Mouse (Mus musculus): ENCODE data around the gene Bcar3.

The Bcar3 gene

DNA sequence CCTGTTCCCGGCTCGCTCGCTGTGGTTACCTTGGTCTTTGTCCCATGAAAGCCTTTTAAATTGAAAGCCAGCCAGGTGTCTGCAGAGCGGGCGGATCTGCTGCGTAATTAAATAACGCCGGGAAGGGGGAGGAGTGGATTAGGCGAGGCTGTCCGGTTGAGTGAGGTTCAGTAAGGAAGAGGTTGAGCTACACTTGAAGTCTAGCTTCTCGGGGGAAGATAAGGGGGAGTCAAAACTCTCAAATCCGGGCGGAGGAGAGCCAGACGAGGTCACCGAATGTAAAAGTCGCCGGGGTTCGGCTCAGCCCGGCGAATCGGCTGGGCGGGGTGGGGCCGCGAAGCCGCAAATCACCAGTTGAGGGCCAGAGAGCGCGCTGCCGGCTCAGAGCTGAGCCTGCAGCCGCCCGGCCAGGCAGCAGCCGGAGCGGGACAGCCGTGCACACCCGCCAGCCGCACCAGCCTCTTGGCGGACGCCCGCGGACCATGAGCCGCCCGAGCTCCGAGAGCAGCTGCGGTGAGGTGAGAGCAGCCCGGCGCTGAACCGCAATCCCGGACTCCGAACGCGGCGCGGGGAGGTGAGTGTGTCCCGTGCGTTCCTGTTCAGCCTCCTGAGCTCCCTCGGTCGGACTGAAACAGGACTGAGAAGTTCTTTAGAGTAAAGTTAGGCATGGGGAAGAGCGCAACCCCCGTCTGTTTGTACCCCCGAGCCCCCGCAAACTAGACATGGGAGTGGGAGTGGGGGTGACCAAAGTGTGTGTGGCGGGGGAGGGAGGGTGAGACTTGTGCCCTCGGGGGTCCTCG is 125.9 kb downstream of the Bcar3 start:
- peak; percentile 48 to 74 for DNase-seq (ENCODE audit: low spot score in 2 of 2)

DNA sequence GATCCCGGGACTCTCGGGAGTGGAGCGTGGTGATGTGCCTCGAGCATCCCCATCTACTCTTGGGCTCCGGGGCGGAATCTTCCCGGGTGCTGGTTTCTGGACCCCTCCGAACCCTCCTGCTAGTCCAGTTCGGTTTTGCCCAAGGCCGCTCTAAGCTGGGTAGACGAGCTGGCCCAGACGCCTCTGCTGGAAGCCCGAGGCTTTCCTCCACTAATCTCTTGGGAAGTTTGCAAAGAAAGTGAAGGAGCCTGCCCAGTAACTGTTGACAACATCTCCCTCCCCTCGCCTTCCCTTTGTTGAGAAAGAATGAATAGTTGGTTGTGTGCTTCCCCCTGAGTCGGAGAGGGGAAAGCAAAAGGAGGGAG is 126.5 kb downstream of the Bcar3 start:
- DNase-seq (ENCODE audit: low spot score in 2 of 2) = no peak

DNA sequence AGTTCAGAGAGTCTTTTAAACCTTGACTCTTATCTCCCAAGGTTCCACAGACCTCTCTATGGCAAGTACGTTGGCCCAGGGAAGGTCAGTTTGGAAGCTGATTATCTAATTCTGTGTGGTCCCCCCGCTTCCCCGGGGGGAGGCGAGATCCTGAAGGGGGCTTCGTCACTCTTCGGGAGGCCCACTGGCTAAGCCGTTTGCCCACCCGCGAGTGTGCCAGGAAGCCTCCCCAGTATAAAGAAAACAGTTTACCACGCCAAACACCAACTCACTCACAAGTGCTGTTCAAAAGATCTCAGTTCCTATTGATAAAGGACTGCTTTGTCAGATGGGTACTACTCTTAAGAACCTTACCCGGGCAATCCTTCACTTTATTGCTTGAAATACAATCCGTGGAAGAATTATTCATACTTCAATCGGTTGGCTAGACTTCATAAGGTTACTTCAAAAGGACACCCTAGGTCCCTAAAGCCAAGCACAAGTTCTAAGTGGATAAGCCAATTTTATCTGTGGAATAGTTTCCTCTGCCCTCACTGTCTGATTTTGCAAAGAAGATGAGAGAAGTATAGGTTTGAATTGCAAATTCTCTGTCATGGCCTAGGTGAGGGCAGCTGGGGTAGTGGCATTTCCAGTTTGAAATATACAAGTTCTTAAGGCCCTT is 127.2 kb downstream of the Bcar3 start:
- DNase-seq (ENCODE audit: low spot score in 2 of 2) = no peak

DNA sequence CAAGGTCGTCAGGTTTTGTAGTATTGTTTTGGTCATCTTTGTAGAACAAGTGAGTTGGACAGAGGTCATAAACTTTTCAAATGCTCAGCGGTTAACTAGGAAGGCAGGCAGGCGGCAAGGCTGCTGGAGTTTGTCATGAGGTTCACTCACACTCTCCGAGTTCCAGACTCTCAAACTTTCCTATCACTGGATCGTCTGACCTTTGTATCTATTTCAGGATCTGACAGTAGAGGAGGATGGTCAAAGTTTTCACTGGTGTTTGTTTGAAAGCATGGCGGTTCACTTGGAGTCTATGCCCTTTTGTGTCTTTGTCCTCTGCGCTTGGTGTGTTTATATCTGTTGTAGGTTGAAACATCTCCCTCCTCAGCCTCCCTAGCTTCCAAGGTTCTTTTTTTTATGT is 127.9 kb downstream of the Bcar3 start:
- no peak for DNase-seq (ENCODE audit: low spot score in 2 of 2)

DNA sequence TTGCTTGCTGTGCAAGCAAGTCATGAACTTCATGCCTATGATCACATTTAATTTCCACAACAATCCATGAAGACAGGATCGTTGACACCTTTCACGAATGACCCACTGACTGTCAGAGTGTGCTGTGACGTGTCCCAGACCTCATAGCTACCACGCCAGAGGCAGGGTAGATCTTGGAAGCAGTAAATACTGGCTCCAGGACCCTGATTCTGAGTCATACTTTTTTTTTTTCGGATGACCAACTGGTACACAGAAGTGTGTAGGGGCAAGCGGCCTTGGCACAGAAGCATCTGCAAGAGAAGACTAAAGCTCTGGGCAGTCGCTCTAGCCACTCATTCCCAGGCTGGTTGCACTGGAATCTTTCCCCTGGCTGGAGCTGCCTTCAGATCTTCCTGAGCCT is 128.3 kb downstream of the Bcar3 start:
- DNase-seq (ENCODE audit: low spot score in 2 of 2) = no peak

DNA sequence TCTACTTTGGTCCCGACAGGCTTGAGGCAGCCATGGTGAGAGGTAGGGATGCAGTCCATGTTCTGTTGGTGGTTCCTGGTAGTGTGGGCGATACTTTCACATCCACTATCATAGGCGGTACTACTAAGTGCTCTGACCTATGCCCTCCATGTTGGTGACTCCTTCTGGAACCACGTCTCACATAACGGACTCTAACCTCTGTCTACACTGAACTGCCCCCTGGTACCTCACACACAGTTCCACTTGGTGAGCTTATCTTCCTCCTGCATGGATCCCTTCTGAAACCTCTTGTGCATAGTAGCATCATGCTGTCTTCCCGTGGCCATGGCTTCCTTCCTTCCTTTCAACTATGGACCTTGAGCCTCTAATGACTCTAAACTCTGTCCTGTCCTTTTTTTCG is 129.7 kb downstream of the Bcar3 start:
- no peak for DNase-seq (ENCODE audit: low spot score in 2 of 2)

DNA sequence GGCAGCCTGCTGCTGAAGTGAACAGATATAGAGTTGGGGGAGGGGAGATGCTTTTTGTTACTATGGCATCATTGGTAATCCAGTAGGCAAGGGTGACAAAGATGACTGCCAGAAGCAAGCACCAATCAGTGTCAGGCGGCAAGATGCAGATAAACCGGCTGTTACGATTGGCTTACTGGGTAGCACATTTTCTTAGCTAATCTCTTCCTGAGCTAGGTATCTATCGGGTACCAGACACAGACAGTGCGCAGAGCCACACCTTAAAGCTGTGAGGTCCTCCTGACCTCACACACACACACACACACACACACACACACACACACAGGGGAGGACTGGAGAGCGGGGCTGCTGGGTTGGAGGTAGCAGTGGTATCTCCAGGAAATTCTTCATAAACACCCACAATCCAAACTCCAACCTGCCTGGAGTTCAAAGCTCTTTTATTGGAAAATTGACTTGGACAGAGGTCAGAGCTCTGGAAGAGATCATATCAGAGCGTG is 134.4 kb downstream of the Bcar3 start:
- no peak for DNase-seq (ENCODE audit: low spot score in 2 of 2)

DNA sequence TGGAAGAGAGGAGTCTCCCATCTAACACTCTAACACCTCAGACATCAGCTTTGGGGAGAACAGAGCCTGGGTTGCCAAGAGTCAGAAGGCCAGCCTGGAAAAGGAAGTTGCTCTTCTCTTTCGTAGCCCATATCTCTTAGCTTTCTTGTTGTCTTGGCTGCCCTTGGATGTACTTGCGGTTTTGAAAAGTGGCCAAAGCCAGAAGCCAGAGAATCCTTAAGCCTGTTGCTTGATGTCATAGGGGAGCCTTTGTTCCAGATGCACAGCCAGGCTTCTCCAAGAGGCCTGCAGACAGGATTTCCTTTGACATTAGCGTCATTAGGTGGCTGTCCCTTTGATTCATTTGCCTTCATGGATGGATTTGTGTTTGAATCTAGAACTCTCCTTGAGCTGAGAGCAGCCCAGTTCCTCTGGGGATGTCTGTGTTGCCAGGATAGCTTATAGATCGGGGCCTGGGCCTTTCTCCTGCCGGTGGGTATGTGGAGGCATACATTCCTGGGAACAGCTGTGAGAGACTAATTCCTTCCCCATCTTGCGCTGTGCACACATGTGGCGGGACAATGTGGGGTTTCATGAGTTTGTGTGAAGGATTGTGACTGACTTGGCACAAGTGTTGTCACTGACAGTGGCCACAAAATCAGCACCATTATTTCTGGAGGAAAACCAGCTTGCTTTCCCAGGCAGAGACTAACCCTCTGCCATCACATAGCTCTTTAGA is 137.0 kb downstream of the Bcar3 start:
- DNase-seq (ENCODE audit: low spot score in 2 of 2) = no peak

DNA sequence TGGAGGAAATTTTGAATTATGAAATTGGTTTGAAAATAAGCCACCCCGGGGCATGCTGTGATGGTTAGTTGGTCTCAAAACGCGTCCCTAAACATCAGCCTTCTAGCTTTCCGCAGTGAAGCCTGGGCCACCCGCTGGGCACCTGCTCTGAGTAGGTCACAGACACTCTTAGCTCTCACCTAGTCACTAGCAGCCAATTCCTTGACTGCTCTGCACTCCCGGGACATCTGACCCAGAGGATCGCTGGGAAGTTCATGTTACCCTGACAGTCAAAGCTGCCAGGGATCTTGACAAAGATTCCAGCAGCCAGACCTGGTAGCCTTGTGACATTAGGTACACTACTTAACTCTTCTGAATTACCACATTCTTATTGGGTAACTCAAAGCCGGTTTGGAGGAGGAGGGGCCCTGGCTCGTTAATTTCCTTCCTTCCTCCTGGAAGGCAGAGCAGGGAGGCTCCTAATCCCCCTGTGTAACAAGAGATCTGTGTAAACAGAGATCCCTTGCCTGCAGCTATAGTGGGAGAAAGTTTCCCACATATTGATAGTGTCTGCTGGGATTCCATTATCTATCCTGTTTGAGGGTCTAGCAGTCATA is 139.0 kb downstream of the Bcar3 start:
- DNase-seq (ENCODE audit: low spot score in 2 of 2) = no peak

DNA sequence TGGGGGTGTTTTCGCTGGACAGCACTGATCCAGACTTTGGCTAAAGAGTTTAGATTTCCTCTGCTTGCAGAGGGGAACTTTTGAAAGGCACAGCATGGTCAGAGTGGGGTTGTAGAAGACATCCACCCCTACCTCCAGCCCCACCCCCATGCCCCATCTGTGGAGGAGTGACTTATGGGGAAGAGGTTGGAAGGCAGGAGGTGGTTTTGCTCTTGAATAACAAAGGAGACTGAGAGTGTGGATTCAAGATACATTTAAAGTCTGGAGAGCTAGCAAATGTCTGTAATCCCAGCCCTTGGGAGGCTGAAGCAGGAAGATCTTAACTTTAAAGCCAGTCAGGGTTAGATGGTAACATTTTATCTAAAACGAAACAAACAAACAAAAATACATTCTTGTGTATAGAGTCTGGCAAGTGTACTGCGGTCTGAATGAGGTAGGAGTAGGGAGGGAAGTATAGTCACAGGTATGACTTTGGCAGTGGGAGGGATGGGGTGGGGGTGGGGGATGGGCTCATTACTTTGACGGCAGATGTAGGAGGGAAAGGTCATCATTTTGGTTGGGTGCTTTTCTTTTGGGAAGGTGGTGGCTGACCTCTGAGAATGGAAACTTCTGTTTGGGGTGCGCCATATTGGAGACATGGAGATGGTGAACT is 140.2 kb downstream of the Bcar3 start:
- DNase-seq (ENCODE audit: low spot score in 2 of 2) = no peak

DNA sequence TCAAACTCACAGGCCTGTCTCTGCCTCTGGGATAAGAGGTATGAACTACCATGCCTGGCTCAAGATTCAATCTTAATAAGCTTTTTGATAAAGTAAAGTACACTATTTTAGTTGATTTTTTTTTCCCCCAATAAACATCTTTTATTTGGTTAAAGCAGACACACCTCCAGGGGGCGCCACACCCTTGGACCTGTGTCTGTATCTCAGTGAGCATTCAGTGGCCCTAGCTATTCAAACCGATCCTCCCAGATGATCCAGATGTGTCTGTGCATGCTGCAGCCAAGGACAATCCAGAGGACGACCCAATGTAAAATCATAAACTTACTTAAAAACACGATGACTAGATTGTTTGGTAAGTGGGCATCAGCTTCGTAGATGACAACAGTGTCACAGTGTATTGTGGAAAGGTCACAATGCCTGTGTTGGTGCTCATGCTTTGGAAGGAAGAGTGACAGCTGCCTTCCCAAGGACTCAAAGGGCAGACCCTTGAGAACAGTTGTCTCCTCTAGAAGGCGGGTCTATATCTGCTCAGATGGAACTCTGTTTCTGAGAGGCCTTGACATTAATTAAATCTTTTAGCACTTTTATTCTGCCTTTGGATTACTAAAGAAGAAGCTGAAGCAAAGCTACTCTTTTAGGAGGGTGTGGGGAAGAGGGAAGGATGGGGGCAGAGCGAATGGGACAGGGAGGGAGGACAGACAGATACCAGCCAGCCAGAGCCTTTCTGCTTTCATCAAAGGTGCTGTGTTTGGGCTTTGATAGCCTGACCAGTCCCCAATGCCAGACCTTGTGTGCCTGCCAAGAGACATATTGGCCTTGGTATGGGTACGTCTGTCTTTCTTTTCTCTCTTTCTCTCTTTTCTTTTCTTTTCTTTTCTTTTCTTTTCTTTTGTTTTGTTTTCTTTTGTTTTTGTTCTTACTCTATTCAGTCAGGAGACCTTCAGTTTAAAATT is 141.3 kb downstream of the Bcar3 start:
- no peak for DNase-seq (ENCODE audit: low spot score in 2 of 2)

DNA sequence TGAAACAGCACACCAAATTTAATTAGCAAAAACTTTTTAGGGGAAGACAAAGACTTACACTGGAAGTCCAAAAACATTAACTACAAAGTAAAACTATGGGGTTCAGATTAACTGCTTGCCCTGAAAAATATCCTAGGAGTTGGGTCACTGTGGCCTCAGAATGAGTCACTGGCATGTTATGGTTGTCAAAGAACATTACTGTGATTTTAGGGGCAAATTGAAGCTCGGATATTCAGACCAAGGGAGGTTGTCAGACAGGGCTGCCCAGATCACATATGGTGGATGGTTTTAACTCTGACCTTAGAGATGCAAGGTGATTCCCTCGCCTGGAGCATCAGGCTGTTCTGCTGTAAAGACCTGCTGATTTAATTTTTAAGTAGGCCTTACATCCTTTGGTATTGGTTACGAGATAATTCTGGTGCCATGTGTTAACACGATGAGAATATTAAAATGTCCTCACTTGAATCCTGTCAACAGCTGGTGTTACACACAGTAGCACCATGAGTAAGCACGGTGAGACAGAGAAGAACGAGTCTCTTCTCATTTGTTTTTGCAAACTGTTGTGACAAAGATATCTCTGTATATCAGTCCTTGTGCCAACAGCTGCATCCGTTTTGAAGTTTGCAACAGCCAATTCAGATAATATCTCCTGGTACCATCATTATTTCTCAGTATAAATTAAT is 144.3 kb downstream of the Bcar3 start:
- no peak for DNase-seq (ENCODE audit: low spot score in 2 of 2)

DNA sequence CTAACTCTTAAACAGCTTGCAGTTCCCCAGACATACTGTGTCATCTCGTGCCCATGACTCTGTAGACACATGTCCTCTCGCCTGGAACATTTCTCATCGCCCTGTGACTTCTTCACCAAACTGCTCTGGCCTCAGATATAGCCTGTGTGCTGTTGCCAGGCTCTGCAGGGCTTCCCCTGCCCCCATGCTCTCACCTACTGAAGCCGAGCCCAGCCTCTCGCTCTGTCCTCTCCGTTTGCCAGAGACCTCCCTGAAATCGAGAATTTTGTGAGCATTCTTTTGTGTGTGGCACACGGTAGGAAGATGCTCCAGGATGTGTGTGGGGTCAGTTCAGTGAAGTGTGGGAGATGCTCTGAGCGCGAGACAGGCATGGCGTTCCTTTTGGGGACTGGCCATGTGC is 151.8 kb downstream of the Bcar3 start:
- no peak for DNase-seq (ENCODE audit: low spot score in 2 of 2)

DNA sequence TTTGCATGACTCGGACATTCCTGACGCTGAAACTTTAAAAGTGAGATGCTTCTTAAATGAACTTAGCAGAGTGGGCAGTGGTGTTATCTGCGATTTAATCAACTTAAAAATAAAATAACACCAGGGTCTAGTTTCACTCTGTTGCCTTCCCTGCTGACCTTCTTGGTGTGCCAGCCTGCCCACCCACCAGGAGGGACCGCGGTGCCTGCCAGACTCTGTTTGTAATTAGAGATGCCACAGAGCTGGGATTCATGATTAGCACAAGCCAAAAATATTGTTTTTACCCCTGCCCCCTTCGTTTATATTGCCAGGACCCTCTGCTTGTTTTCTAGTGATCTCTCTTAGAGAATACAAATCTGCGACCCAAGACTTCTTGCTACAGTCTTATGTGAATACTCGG is 152.7 kb downstream of the Bcar3 start:
- no peak for DNase-seq (ENCODE audit: low spot score in 2 of 2)

DNA sequence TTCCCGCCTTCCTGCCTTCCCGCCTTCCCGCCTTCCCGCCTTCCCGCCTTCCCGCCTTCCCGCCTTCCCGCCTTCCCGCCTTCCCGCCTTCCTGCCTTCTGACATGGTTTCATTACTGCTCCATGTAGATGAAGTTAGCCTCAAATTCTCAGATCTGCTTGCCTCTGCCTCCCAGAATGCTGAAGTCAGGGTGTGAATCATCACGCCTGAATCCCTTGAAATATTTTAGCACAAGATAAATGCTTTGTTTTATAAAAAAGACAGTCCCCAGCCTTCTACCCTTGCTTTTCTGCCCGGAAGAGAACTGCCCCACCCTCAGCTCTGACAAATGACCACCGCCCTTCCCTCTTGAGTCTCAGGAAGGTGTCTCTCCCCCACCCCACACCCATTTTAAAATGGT is 154.3 kb downstream of the Bcar3 start:
- no peak for DNase-seq (ENCODE audit: low spot score in 2 of 2)

DNA sequence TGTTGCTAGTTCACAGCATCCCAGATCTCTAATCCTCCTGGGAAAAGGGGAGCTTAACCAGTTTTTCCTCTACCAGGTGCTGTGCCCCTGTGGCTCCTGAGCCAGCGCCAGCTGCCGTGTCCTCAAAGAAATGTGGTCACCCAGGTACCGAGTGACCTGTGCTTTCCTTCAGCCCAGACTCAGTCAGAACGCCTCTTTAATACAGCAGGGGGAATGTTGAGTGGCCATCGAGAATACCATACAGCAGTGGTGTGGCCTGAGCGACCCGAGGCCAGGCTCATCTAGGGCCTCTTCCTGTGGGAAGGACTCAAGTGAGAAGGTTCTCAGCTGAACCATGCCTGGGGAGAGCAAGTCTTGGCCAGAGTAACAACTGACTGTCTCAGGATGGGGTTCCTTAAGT is 156.1 kb downstream of the Bcar3 start:
- DNase-seq (ENCODE audit: low spot score in 2 of 2) = no peak

DNA sequence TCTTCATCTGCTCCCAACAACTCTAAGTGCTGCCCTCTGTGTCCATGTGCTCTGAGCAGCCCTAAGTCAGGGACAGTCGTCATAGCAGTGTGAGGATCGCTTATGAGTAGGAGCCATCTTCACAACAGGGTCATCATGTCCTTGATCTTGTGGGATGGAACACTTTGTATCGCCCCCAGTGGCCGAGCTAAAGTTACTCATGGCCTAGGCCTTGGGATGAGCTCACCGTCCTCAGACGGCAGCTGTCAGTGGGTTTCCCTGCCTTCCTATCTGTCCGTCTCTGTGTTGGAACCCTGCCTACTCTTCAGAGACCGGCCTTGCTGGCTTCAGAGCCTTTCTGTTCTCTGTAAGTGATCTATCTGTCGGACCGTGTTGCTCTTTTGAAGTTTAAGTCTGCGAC is 159.9 kb downstream of the Bcar3 start:
- no peak for DNase-seq (ENCODE audit: low spot score in 2 of 2)

DNA sequence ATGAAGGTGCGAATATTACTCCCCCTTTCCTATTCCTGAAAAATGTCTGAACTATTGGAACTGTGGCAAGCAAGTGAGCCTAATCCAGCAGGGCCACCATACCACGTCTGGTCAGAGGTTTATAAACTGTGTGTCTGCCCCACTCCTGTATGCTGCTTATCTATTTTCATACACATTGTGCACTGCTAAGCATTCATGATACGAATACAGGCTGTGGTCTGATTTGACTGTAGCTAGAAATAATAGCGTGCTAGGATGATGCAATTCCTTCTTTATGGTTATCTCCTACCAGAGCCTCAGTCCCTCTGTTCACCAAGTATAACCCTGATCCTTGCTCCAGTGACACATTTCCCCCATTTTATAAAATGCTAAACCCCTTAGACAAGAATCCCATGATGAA is 162.2 kb downstream of the Bcar3 start:
- DNase-seq (ENCODE audit: low spot score in 2 of 2) = no peak

DNA sequence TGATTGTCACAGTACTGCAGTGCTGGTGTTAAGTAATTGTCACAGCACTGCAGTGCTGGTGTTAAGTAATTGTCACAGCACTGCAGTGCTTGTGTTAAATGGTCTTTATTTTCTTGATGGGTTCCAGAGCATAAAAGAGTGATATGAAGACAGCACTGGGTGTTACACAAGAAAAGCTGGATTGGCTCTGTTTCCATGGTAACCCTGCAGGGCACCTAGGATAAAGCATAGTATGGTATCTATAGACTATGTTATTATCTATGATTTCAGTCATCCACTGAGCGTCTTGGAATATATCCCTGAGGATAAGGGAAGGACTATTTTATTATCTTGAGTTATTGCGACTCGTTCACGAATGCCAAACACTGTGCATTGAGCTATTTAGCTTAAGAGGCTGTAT is 162.9 kb downstream of the Bcar3 start:
- no peak for DNase-seq (ENCODE audit: low spot score in 2 of 2)

DNA sequence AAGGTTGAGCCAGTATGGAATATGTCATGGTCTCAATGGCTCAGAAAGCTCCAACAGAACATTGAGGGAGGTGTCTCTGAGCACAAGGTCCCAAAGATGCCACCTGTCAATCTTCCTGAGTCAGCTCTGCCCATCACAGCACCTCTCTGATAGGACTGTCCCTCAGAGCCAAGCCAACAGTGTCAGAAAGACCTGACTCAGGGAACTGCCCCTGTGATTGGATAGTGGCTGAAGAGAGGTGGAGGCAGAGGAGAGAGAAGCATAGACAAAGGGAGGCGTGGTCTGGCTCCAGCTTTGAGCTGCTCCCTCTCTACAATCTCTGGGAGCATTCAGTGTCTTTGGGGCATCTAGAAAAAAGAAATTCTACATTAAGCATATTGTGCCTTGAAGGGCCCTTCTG is 163.8 kb downstream of the Bcar3 start:
- no peak for DNase-seq (ENCODE audit: low spot score in 2 of 2)
